Comparison of ENCODE assay signal across 8 mouse cellular contexts in genomic region chr7:127477687-127478634, GRCm38 (mm10). TPM values are rescaled to one million over a fixed set of nuclear protein-coding genes. Genes with fewer than 3 reads are reported as not detected.
DNase-seq lines count a peak whose midpoint lies in the region; ATAC-seq and TF ChIP-seq lines count a peak whose summit lies in the region.

No protein-coding gene starts in this region.

- peak overlapping the region; percentile 97 for H3K4me2 ChIP-seq in lung, postnatal 0 days (replicated peaks; ENCODE audit: low read depth, low read length)

- H3K9ac ChIP-seq in lung, postnatal 0 days (replicated peaks; ENCODE audit: low read depth) = peak overlapping the region; percentile 94

- peak overlapping the region; percentile 100 for H3K4me3 ChIP-seq in hindbrain, embryonic 10.5 days
- peak overlapping the region; percentile 97 for H3K4me3 ChIP-seq in lung, postnatal 0 days (ENCODE audit: low read depth, low read length)

- DNase-seq in MN1 (ENCODE audit: low spot score) = peak; percentile 99
- DNase-seq in cerebellum, adult 9-10 months = peak; percentile 100
- DNase-seq in hindbrain, embryonic 10.5 days (ENCODE audit: low spot score) = peak; percentile 98
- DNase-seq in layer of hippocampus, adult 9-11 months = peak; percentile 100
- peak; percentile 100 for DNase-seq in lung, postnatal 0 days (ENCODE audit: low spot score)
- peak; percentile 97 for DNase-seq in ovary, postnatal 14 days (ENCODE audit: low spot score)
- DNase-seq in thymus, postnatal 14 days = peak; percentile 99

- peak; percentile 61 for TF ChIP-seq EP300 in lung, postnatal 0 days (IDR thresholded peaks at IDR 0.05)

- no peaks in the 10 kb centered on the region for H3K9me3 ChIP-seq in hindbrain, embryonic 10.5 days
- H3K9me3 ChIP-seq in lung, postnatal 0 days (ENCODE audit: low read length) = no peaks in the 10 kb centered on the region

- H3K4me1 ChIP-seq in hindbrain, embryonic 10.5 days (replicated peaks) = peaks cover 45% of the 10 kb centered on the region
- peaks cover 21% of the 10 kb centered on the region; the same call in 1 of the 2 replicates for H3K4me1 ChIP-seq in lung, postnatal 0 days (ENCODE audit: insufficient read depth, low read depth, low read length)

- H3K27ac ChIP-seq in hindbrain, embryonic 10.5 days = peak overlapping the region; percentile 96
- peak overlapping the region; percentile 97 for H3K27ac ChIP-seq in lung, postnatal 0 days (ENCODE audit: low read length)

- under 1% methylated on average over 50 of the region's 50 CpGs for WGBS in hindbrain, embryonic 10.5 days
- under 1% methylated on average over 50 of the region's 50 CpGs for WGBS in lung, postnatal 0 days

- peak; percentile 45 for TF ChIP-seq CTCF in lung, postnatal 0 days (IDR thresholded peaks at IDR 0.05)

- no peaks in the 10 kb centered on the region for H3K27me3 ChIP-seq in hindbrain, embryonic 10.5 days (ENCODE audit: insufficient read depth, poor library complexity, severe bottlenecking)
- H3K27me3 ChIP-seq in lung, postnatal 0 days (replicated peaks; ENCODE audit: insufficient read depth, low read length) = no peaks in the 10 kb centered on the region

- ATAC-seq in frontal cortex, adult (ENCODE audit: low TSS enrichment) = peak; percentile 76
- peak; percentile 90 for ATAC-seq in lung, postnatal 0 days

- H3K36me3 ChIP-seq in hindbrain, embryonic 10.5 days = peaks cover 72% of the 10 kb centered on the region
- H3K36me3 ChIP-seq in lung, postnatal 0 days (ENCODE audit: insufficient read depth, low read length) = peaks cover 30% of the 10 kb centered on the region; the same call in 1 of the 2 replicates

RNA-seq across cellular contexts. Expression of gene Fbrs, which starts 1.0 kb away (rescaled TPM):
- 9.0 and 12.0 TPM in 2 replicates for polyA plus RNA-seq in hindbrain, embryonic 10.5 days (2016; fragmentation: Nextera tagmentation; extraction: Ambion mirVana)
- polyA plus RNA-seq in lung, postnatal 0 days (2015; fragmentation: Nextera tagmentation; extraction: Ambion mirVana) = 9.9 and 11.1 TPM in 2 replicates

RNA-seq across cellular contexts. Expression of gene Prr14, which starts 18.6 kb away (rescaled TPM):
- polyA plus RNA-seq in hindbrain, embryonic 10.5 days (2016; fragmentation: Nextera tagmentation; extraction: Ambion mirVana) = 53.1 and 65.9 TPM in 2 replicates
- 37.6 and 37.7 TPM in 2 replicates for polyA plus RNA-seq in lung, postnatal 0 days (2015; fragmentation: Nextera tagmentation; extraction: Ambion mirVana)

RNA-seq across cellular contexts. Expression of gene Zfp689, which starts 29.0 kb away (rescaled TPM):
- 14.8 and 15.7 TPM in 2 replicates for polyA plus RNA-seq in hindbrain, embryonic 10.5 days (2016; fragmentation: Nextera tagmentation; extraction: Ambion mirVana)
- 2.6 and 3.5 TPM in 2 replicates for polyA plus RNA-seq in lung, postnatal 0 days (2015; fragmentation: Nextera tagmentation; extraction: Ambion mirVana)

RNA-seq across cellular contexts. Expression of gene Srcap, which starts 33.8 kb away (rescaled TPM):
- polyA plus RNA-seq in hindbrain, embryonic 10.5 days (2016; fragmentation: Nextera tagmentation; extraction: Ambion mirVana) = 54.9 and 71.4 TPM in 2 replicates
- polyA plus RNA-seq in lung, postnatal 0 days (2015; fragmentation: Nextera tagmentation; extraction: Ambion mirVana) = 19.2 and 19.3 TPM in 2 replicates

RNA-seq across cellular contexts. Expression of gene Gm42715, which starts 41.4 kb away (rescaled TPM):
- 16.5 and 18.1 TPM in 2 replicates for polyA plus RNA-seq in hindbrain, embryonic 10.5 days (2016; fragmentation: Nextera tagmentation; extraction: Ambion mirVana)
- polyA plus RNA-seq in lung, postnatal 0 days (2015; fragmentation: Nextera tagmentation; extraction: Ambion mirVana) = 9.3 and 10.3 TPM in 2 replicates

Comparison
In these comparisons a context has a peak if more than half of its experiments do, and no peak if none do; other contexts are left out.
1. Peak in every context shown above with its lines: DNase-seq, ATAC-seq, H3K4me3 ChIP-seq and H3K27ac ChIP-seq.